Mouse (Mus musculus) heart, adult 8-10 months (tissue): ENCODE measurements at regions not wholly inside any gene's neighbourhood (a gene's known extent, or its start where the extent isn't known, plus 50 kb on each side); places are given as distances from the start of the nearest gene placed in this dataset.

Experiments
- DNase-seq: peaks from one replicate; pipeline ENCODE4 v3.0.0; 2022; ENCODE audit warnings: low spot score

DNA sequence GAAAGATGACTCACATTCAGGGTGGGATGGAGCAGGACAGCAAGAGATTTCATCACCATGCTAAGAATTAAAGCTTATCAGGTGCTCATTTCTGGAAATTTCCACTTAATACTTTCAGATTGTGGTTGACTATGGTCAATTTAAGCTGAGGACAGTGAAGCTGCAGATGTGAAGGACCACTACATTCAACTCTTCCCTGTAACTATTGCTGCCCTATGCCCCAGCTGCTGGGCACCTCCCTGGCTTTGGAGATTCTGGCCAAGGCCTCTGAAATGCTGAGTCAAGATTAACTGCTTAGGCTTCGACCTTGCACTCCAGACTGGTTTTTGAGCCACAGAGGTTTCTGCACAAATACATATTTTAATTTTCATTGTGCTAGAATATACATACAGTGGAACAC lies 140.4 kb upstream of the Grik3 start:
- no peak for DNase-seq

DNA sequence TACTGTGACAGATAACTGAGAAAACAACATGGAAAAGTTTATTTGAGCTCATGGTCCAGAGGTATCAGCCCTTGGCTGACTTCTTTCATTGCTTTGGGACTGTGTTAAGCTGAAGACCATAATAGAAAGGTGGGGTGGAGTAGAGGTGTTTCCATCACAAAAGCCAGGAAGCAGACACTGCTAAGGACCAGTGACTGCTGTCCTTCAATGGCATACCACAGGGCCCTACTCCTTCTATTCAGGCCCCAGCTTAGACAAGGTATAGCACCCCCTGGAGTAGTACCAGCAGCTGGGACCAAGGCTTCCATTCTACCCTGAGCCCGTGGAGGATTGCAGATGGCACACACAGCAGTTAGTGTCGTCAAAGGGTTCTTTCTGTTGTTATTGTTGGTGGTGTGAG lies 151.4 kb upstream of the Grik3 start:
- no peak for DNase-seq

DNA sequence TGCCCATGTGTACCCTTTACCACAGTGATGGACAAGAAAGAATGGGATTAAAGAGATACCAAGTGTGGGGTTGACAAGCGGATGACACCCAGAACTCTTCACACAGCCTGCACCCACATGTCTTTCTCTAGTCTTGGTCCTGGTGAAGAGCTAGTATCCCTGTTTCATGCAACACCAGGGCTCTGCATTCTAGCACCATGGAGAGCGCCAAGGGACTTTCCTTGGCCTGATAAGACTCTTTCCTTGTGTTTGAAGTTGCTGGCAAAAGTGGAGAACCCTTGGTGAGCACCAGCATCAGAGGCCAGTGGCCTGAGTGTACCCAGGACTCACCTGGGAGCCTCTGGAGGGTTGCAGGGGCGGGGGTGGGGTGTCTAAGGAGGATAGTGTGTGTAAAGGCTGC lies 161.7 kb upstream of the Grik3 start:
- no peak for DNase-seq

DNA sequence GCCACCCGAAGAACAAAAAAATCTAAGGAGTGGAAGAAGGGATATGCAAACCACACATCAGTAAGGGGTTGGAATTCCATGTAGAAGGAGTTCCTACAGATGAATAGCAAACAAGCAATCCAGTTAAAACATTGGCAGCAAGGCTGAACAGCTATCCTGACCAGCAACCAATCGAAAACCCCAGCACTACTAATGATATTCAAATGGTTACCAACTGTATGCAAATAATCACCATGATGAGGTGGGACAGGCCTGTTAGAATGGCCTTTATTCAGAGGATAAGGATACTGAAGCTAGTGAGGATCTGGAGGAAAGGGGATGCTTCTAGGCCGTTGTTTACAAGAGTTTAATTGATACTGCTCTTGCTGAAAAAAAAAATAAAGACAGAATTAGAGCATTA lies 166.0 kb upstream of the Grik3 start:
- no peak for DNase-seq

DNA sequence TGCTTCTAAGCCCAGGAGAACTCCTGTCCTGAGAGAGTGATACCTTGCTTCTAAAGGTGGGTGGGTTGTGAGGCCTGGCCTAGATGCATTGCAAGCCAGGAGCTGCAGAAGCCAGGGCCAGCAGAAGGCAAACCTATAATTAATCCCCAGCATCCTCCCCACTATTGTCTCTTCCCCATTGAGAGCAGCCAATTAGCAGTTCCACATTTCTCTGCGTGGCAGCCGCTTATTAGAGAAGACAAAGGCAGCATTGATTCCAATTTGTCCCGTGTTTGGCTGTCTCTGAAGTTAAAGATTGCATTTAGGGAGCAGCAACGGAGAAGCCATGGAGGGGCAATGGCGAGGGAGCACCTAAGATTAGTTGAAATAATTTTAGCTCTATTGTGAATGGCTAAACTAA lies 171.2 kb upstream of the Grik3 start:
- no peak for DNase-seq

DNA sequence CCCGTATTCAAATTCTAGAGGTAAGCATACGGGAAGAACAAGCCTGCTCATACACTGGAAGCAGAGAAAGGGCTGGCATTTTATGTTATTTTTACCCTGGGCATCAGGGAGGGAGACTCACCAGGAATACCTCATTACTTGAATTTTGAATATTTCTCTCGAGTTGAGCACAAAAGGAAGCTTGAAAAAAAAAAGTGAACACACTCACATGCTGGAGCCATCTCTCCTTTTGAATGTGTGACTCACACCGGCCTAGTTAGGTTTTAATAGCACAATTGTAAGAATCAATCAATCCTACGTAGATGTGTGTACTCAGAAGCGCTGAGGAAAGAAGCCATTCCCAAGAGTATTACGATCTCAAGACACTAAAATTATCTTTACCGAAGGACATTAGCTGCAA lies 172.2 kb upstream of the Grik3 start:
- DNase-seq, result no peak

DNA sequence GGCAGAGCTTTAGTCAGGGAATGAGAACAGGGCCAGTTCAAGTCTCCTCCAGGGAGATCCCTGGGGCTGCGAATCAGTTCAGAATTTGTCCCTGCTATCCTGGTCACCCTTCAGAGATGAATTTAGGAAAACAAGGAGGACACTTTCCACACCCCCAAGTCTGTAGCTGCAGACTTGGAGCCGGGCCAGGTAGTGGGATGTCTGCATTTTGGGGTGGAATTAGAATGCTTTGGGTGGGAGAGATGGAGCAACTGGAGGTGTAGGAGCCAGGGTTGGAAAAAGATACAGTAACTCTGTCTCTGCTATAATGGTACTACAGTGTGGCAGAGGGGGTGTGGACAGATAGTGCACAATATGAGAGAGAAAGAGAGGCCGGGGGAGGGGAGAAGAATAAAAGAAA lies 173.6 kb upstream of the Grik3 start:
- DNase-seq, result no peak

DNA sequence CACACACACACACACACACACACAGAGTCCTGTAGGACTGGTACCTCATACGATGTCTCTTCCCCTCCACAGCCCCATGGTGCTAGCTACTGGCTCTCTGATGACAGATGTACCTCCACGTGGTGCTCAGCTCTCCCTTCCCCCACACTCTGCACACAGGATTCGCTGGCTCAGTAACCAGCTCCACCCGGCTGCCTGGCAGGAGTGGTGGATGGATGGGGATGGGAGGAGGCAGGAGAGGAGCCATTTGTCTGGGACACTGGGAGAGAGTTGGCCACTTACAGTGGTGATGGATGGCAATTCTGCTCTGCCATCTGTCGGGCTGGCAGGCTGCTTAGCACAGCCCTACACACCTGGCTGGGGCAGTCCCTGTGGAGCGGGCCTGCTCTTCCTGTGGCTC lies 174.7 kb upstream of the Grik3 start:
- DNase-seq, result no peak

DNA sequence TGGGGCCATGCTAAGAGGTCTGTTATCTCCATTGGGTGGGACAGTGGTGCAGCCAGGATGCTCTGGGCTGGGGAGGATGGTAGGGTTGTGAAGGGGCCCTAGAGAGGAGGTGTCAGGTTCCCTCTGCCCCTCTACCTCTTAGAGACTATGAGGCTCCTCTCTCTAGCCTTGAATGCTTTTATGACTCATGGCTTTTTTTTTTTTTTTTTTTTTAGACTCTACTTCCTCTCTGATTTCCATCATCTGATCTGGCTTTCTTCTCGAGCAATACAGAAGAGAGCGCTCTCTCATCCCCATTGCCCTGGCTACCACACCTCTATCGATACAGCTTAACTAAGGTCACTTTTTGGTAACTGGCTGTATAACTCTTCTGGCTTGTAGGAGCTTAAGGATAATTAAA lies 176.6 kb upstream of the Grik3 start:
- no peak for DNase-seq

DNA sequence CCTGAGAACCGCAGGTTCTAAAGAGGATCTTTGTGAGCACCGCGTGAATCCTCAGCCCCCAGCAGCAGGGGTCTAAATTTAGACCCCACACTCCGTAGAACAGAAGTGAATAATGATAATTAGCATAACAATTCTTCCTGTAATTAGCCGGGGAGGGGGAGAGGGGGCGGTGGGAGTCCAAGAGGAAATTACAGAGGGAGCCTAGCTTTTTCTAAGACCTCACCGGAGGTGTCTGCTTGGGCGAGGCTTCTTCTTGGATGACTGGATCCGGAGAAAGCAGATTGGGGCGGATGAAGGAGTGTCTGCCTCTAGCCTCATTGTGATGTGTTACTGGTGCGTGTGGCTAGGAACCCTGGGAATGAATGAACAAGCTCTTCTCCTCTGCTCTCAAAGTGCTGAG lies 177.2 kb upstream of the Grik3 start:
- no peak for DNase-seq

DNA sequence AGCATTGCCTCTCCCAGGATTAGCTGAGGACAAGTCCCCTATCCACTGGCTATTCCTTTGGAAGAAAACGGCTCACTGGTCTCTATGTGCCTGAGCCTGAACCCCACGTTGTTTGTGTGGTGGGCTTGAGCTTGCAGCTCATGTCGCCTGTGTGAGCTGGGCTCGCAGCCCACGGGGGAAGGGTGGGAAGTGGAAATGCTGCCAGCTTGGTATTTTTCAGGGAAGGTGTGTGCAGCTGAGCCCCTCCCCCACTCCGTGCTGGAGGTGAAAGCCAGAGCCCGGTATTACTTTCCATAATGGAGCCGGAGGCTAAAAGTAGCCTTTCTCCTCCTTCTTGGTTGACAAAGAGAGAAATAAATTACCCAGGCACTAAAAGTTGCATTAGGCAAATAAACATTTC lies 180.5 kb upstream of the Zc3h12a start:
- no peak for DNase-seq

DNA sequence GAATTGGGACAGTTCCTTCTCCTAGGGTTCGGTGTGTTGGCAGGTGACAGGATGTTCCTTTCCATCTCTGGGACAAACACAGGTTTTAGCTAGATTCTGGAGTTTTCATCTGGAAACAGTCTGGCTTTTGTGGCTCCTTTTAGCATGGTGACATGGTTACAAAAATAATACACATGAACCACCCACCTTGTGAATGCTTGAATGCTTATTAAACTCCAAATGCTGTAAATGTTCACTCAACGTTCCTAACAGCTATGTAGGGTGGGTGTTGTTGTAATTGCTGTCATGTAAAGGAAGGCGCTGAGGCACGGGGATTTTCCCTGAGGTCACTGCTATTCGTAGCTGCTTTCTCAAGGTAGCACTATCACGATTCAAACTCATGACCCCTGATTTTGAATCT lies 178.1 kb upstream of the Zc3h12a start:
- no peak for DNase-seq

DNA sequence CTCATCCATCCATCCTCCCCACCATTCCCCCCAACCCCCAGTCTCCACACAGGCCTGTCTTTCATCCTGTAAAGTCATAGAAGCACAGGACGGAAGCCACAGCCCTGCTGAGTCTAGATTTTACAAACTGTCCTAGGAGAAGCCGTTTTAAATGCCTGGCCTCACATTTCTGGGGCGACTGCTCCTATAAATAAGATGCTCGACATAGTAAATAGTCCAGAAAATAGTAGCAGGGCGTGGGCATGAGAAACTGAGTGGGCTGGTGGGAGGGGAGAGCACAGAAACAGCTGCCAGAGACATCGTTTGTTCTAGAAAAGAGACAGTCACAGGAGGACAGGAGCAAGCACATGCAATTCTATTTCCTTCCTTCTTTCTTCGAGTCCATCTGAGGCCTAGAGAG lies 175.0 kb upstream of the Zc3h12a start:
- no peak for DNase-seq

DNA sequence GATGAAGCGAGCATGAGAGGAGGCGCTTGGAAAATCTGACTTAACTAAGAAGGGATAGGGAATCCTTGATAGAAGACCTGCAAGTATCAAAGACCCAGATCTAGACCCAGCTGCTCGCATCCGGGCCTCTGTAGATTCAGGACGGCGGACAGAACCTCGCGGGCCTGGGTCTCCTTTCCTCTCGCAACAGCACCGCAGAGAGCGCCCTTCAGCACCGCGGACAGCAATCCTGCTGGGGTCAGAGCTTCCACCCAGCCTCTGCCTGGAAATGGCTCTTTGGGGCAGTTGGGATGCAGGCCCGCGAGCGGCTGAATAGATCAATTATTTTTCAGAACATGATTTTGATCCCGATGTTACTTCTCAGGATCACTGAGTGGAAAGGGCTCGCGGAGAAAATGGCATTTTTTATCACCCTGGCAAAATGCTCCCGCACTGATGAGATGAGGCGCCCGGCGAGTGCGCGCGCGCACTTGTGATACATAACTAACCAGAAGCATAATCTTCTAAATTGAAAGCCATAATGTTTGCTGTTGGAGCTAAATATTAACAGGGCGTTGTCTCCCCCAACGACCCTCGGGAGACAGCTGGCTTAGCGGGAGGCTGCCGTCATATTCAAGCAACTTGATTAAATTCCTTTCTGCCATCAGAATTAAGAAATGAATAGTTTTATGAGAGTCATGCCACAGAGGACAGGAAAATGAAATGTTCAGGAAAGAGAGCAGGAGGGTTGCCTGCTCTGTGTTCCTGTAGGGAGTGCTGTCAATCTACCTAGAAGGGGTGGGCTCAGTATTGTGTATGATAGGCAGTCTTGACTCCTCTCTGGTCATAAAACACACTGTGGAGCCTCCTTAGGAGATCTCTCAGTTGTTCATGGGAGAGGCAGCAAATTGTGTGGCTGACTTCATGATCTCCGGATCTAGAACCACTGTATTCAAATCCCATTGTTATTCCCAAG lies 173.1 kb upstream of the Zc3h12a start:
- DNase-seq, result no peak

DNA sequence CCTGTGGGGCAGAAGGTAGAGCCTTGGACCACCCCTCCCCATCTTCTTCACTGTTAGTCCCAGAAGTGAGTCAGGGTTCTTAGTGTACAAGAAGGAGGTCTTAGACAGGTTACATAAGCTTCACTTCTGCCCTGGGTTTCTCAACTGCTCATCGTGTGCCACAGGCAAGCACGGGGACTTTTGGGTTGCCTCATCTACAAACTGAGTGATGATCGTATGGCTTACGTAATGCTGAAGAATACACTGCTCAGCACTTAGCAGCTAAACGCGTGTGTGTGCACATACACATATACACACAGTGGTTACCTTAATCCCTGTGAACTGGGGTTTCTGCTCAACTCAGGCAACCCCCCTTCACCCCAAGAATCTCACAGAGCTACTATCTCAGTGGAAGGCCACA lies 163.1 kb upstream of the Zc3h12a start:
- DNase-seq, result no peak

DNA sequence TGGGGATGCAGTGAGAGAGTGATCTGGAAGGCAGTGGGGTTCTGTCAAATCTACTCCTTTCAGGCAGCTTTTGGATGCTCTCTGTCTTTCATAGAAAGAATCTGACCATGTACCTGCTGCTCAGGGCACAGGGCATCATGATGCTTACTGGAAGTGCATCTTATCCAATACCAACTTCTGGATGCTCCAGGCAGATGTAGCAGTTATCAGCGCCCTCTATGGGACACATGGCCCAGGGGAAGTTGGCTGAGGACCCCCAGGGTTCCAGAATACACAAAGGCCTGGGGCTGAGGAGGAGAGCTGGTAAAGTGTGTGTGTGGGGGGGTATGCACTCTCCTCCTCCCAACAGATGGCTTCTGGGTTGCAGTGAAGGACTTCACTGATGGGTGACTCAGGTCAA lies 162.1 kb upstream of the Zc3h12a start:
- no peak for DNase-seq

DNA sequence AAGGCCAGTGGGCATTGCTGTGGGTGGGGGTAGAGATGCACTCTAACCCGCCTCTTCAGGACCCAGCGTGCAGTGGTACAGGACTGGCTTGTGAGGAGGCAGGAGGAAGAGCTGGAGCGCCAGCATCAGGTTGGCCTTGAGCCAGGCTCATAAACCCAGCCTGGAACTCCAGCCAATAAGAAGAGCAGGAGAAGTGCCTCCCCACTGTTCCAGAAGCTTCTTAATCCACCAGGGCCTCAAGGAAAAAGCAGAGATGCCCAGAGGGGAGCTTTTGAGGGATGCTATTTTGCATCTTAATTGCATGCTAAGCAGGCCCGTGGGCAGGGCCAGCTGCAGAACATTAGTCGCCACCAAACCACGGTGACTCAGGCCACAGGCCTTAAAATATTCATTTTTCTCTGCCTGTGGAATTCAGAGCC lies 161.4 kb upstream of the Zc3h12a start:
- DNase-seq, result no peak

DNA sequence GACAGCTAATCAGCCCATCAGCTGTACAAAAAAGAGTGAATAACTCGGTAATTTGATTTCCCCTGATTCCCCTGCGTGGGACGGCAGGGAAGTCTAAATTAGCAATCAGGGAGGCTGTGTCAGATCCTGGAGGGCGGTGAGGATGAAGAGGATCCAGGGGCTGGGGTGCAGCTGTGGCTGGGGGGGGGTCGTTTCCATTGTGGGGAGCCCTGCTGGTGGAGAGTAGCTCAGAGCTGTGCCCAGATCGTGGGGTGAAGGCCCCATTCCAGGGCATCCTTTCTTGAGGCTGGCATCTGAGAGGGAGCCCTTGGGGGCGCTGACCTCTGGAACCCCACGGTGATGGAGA lies 155.3 kb upstream of the Zc3h12a start:
- no peak for DNase-seq

DNA sequence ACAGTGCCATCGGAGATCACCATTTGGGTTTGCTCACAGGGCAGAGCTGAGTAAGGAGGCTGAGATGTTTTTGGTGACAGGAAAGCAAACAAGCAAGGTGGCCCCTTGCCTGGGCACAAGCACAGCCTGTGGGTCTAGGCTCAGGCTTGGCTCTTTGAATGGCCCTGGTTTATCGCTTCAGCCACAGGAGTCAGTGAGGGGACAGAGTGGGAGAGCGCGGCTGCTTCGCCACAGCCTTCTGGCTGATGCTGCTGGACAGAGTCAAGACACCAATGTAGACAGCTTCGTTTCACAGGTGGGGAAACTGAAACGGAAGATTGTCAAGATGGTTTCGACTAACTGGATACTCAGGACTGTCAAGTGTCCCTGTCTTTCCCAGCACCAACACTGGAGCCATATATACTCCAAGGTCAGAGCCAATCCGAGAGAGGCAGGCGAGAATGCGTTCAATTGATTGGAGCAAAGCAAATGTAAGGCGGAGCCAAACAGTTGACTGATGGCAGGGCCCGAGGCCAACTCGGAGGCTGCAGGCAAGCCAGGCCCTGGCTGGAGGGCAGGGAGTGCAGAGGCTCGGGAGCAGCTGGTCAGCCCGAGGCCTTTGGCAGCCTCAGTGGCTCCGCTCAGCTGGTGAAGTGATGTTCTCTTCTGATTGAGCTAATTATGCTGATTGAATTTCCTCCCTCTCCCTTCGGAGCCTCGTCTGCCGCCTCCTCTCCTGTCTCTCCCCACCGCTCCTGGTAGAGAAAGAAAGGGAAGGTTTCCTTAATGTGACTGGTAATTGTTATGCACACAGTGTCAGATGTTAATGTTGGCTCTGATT lies 154.7 kb upstream of the Zc3h12a start:
- DNase-seq, result peak; percentile 6

DNA sequence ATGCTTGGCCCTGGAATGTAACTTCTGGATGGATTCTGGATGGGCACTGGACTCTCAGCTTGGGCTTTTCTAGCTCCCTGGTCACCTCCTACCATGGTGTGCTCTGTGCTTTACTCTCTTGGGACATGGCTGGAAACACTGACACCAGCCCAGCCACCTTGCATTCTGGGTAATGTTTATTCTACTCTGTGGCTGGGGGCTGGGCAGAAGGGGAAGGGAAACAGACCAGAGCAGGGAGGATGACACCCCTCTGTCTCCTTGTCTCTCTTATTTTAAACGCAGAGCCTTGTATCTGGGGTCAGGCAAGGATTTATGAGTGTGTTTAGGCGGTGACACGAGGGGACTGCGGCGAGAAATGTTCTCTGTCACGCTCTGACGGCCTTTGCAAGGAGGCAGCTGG lies 151.5 kb upstream of the Zc3h12a start:
- no peak for DNase-seq

DNA sequence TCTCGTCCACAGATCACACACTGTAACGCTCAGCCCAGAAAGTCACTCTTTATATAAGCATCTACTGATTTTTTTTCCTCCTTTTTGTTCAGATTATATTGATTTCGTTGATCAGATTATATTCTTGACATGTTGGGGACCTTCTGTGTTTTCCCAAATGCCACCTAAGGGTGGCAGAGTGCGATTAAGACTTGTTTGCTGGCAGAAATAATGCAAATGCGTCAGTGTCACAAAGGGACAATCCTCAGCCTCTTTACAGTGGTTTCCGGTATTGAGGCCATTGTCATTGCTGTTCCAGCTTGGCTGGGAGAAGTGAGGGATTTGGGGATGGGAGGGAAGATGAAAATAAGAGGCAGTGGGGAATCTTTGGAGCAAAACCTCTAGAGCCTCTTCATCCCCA lies 149.2 kb upstream of the Zc3h12a start:
- no peak for DNase-seq

DNA sequence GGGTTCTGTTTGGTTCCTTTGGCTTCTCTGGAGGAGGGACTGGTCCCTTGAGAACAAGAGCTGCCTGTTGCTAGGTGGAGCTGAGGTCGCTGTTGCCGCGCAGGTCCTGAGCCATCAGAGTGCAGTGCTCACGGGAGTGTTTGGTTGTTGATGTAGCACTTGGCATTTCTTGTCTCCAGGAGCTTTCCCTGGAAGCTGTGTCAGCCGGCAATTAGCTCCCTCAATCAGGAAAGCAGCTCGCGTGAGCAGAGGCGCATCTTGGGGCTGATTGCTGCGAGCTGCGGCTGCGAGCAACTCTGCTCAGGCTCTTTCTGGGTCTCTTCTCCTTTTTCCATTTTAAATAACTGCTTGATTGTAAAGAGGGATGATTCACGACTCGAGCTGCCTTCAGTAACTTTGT lies 147.6 kb upstream of the Zc3h12a start:
- DNase-seq, result no peak

DNA sequence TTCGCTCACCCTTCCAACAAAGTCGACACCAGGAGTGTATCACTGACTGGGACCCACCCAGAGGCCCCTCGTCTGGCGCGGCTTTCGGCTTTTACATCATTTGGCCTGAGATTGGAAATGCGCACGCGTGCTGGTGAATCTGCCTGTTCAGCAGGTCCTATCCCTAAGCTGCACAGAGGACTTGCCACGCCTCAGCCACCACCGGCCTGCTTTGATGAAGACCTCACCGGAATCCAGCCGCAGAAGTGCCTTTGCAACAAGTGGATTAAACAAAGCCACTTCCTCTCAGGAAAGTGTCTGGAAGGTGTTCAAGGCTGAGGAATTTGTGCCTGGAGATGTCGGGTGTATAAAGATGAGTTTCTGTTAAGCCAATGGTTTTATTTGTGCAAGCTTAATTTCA lies 143.3 kb upstream of the Zc3h12a start:
- DNase-seq, result no peak
